Mouse (Mus musculus): Measurements from ENCODE around the gene Mapk12.

DNA sequence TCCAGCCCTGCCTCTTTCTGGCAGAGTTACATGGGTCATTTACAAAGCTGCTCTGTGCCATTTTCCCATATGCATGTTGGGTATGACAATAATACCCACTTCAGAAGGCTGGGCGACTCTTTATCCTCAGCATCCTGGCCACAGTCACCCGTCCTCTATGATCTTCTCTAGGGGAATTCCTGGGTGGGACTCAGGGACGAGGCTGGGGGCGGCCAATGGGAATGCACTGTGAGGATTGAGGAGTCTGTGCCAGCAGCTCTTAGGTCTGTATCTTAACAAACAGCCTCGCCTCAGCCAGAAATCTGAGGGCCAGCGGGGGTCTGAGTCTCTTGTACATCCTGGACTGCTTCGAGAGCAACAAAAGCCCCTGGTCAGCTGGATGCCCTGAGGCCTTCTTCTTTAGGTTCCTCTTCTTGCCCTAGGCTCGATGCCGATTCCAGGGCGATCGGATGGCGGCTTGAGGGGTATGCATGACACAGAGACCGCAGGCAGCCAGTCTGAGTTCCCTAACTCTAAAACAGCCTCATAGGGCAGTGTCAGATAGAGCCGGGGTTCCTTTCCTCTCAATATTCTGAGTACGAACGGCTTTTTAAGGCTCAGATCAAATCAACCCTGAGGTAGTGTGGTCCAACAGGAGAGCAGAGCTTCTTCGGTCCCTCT, 31.9 kb upstream of the Mapk12 start:
- no peak for TF ChIP-seq MYOG (IDR thresholded peaks at IDR 0.05; ENCODE audit: control insufficient read depth, extremely low read depth, insufficient read length)
- TF ChIP-seq CTCF (IDR thresholded peaks at IDR 0.05; ENCODE audit: control insufficient read depth, insufficient read depth, insufficient read length): no peak
- no peak for TF ChIP-seq FOSL1 (IDR thresholded peaks at IDR 0.05; ENCODE audit: insufficient read depth, low read length, poor library complexity, severe bottlenecking)
